Mouse (Mus musculus): ENCODE data around the gene Ctps. TPM values are rescaled to one million over a fixed set of nuclear protein-coding genes. Genes with fewer than 3 reads are reported as not detected.

Gene Ctps
- polyA plus RNA-seq, 1 experiment = 8.4 TPM

Other genes starting within 250 kb of the Ctps start
- gene Scmh1, start 165.0 kb downstream of the Ctps start, polyA plus RNA-seq (2012; rRNA removed) = 24.7 and 27.5 TPM in 2 replicates
- 0.04 and 0.11 TPM in 2 replicates for gene Slfnl1, start 38.0 kb downstream of the Ctps start, polyA plus RNA-seq (2012; rRNA removed)
- gene Gm8439, start 18.5 kb upstream of the Ctps start, polyA plus RNA-seq (2012; rRNA removed) = not detected in 2 replicates
- 5.0 and 7.8 TPM in 2 replicates for gene Cited4, start 96.3 kb upstream of the Ctps start, polyA plus RNA-seq (2012; rRNA removed)
- 4.2 and 4.9 TPM in 2 replicates for gene Kcnq4, start 178.3 kb upstream of the Ctps start, polyA plus RNA-seq (2012; rRNA removed)

Data from large intestine, adult 2 months (tissue).